Mouse (Mus musculus) limb, embryonic 14.5 days (tissue): Measurements from ENCODE around the gene Smagp. TPM values are rescaled to one million over a fixed set of nuclear protein-coding genes. Genes with fewer than 3 reads are reported as not detected.

Experiments used
- ATAC-seq: fragments of 200-750 bp; cut with Nextera tagmentation; 2 replicates; pipeline ENCODE4 v1.8.0; 2017; ENCODE audit warnings: low read depth, moderate number of reproducible peaks, moderate TSS enrichment; ENCODE audit not compliant: low FRiP score
- DNase-seq: peaks from one replicate; pipeline ENCODE4 v3.0.0-alpha.2; 2015; ENCODE audit warnings: low spot score
- H3K27ac ChIP-seq: fragments of 300-500 bp; sonication (generic); replicated peaks from 2 replicates; pipeline ENCODE4 v1.5.1; 2014; ENCODE audit warnings: low read depth, mild to moderate bottlenecking, low read length, moderate library complexity, mixed read lengths
- H3K27me3 ChIP-seq: fragments of 300-500 bp; sonication (generic); 2 replicates; pipeline ENCODE4 v1.6.1; 2014; ENCODE audit warnings: low read length, mixed read lengths; ENCODE audit not compliant: control insufficient read depth, insufficient read depth
- H3K36me3 ChIP-seq: fragments of 300-500 bp; sonication (generic); 2 replicates; pipeline ENCODE4 v1.6.1; 2014; ENCODE audit warnings: mild to moderate bottlenecking, low read length, moderate library complexity, mixed read lengths; ENCODE audit not compliant: control insufficient read depth, insufficient read depth
- H3K4me1 ChIP-seq: fragments of 300-500 bp; sonication (generic); 2 replicates; pipeline ENCODE4 v1.6.1; 2014; ENCODE audit warnings: antibody characterized with exemption, low read length, mixed read lengths; ENCODE audit not compliant: control insufficient read depth, insufficient read depth
- H3K4me2 ChIP-seq: fragments of 300-500 bp; sonication (generic); replicated peaks from 2 replicates; pipeline ENCODE4 v1.6.1; 2014; ENCODE audit warnings: low read depth, mild to moderate bottlenecking, low read length, moderate library complexity; ENCODE audit not compliant: severe bottlenecking
- H3K4me3 ChIP-seq: fragments of 300-500 bp; sonication (generic); replicated peaks from 2 replicates; pipeline ENCODE4 v1.5.1; 2014; ENCODE audit warnings: low read length
- H3K9ac ChIP-seq: fragments of 300-500 bp; sonication (generic); 2 replicates; pipeline ENCODE4 v1.6.1; 2014; ENCODE audit warnings: mild to moderate bottlenecking, low read depth, low read length, moderate library complexity; ENCODE audit not compliant: severe bottlenecking
- H3K9me3 ChIP-seq: fragments of 300-500 bp; sonication (generic); 2 replicates; pipeline ENCODE4 v1.6.1; 2016; ENCODE audit warnings: low read length; ENCODE audit not compliant: control insufficient read depth
- POLR2A ChIP-seq: fragments of 200-500 bp; IDR thresholded peaks from 2 replicates; pipeline ENCODE4 v1.8.0; 2012; ENCODE audit warnings: inconsistent platforms, mild to moderate bottlenecking, moderate library complexity, borderline replicate concordance; ENCODE audit not compliant: insufficient read depth, insufficient read length; ENCODE audit errors: extremely low read depth
- WGBS: fragments of 180-500 bp; shearing (Covaris S2); extraction: QIAGEN DNeasy Blood & Tissue Kit; methylation state at CpG from one replicate; pipeline ENCODE4 v1.1.7; 2014; 5-methylcytosine and 5-hydroxymethylcytosine counted together
- polyA plus RNA-seq, 2 experiments: library from polyadenylated mRNA; depleted of rRNA in 1 of 2; stranded (reverse) in 1 of 2; unstranded in 1 of 2; fragments of >200 nt; fragmentation: Nextera tagmentation in 1 of 2; extraction: Ambion mirVana in 1 of 2; gene quantifications; 2 replicates each; pipeline versions ENCODE4 v1.2.1 to v1.2.3; 2012 to 2014

Smagp gene
- polyA plus RNA-seq, 2 experiments: 19.7 to 25.4 TPM

DNA sequence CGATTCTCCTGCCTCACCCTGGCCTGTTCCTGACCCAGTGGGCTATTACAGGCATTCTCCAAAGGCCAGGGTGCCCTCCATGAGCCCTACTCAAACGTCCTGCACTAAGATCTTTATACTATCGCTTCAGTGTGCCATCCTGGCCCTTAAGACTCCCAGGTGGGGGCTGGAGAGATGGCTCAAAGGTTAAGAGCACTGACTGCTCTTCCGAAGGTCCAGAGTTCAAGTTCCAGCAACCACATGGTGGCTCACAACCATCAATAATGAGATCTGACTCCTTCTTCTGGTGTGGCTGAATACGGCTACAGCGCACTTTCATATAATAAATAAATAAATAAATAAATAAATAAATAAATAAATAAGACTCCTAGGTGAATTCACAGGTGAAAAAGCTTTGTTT is 43.9 kb downstream of the Smagp start:
- 85% methylated on average over 6 of the region's 6 CpGs for WGBS

DNA sequence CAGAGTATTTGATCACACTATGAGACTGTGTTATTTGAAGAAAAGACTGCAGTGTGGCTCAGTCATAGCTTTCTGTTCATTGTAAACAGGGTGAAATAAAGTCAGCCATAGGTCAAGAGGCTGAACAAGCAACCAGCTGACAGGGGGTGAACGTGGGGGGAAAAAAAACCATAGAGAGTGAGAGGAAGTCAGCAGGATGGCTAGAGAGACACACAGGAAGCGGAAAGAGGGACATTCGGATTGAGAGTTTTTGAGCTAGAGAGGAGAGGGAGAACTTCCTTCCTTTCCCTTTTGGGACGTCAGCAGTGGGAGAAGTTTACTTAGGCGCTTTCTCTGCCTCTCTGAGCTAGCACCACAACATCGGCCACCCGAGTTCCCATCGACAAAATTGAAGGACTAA is 46.3 kb downstream of the Smagp start:
- H3K9me3 ChIP-seq: no peaks in the 10 kb centered on the region
- WGBS: 73% methylated on average over 8 of the region's 8 CpGs
- no peak for ATAC-seq

More for the DNA sequence above, 43.9 kb downstream of the Smagp start:
- no peaks in the 10 kb centered on the region for H3K27me3 ChIP-seq
- no peak for ATAC-seq
- 0 out of 2 replicates have a peak, but pooled peaks cover 3% of the 10 kb centered on the region for H3K36me3 ChIP-seq
- DNase-seq: no peak
- H3K27ac ChIP-seq: no peak overlapping the region
- TF ChIP-seq POLR2A: no peak
- H3K9me3 ChIP-seq: no peaks in the 10 kb centered on the region
- no peak overlapping the region for H3K4me2 ChIP-seq
- no peak overlapping the region for H3K9ac ChIP-seq
- H3K4me3 ChIP-seq: no peak overlapping the region
- no peaks in the 10 kb centered on the region for H3K4me1 ChIP-seq

GRCm38 (mm10) chr15:100588297-100588696 is 48.4 kb downstream of the Smagp start:
- DNase-seq: no peak
- no peak for TF ChIP-seq POLR2A
- no peak overlapping the region for H3K27ac ChIP-seq
- no peak for ATAC-seq
- H3K9ac ChIP-seq: no peak overlapping the region
- peaks cover 12% of the 10 kb centered on the region for H3K36me3 ChIP-seq
- no peak overlapping the region for H3K4me2 ChIP-seq
- no peaks in the 10 kb centered on the region for H3K27me3 ChIP-seq
- WGBS: 90% methylated on average over 6 of the region's 6 CpGs
- no peaks in the 10 kb centered on the region for H3K9me3 ChIP-seq
- H3K4me3 ChIP-seq: no peak overlapping the region
- H3K4me1 ChIP-seq: no peaks in the 10 kb centered on the region

More for the DNA sequence above, 46.3 kb downstream of the Smagp start:
- H3K27ac ChIP-seq: no peak overlapping the region
- H3K9ac ChIP-seq: no peak overlapping the region
- peaks cover 10% of the 10 kb centered on the region for H3K36me3 ChIP-seq
- TF ChIP-seq POLR2A: no peak
- no peak overlapping the region for H3K4me2 ChIP-seq
- no peak for DNase-seq
- H3K4me3 ChIP-seq: no peak overlapping the region
- no peaks in the 10 kb centered on the region for H3K27me3 ChIP-seq
- H3K4me1 ChIP-seq: no peaks in the 10 kb centered on the region

DNA sequence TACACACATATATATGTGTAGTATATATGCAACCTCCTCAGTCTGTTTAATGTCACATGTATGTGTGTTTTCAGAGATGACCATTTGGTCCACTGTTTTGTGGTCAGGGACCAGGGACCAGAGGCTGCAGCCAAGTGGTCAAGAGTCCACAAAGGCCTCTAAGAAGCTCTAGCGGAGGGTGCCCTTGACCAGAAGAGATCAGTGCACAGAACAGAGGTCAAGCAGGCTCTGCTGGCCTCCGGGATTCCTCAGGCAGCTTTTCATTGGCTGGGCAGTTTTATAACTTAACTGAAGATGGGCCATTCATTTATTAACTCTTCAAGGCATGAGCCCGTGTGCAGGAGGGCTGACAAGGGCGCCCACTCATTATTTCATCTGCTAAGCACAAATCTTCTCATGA is 49.6 kb downstream of the Smagp start:
- H3K9me3 ChIP-seq: no peaks in the 10 kb centered on the region
- H3K4me2 ChIP-seq: no peak overlapping the region
- H3K36me3 ChIP-seq: peaks cover 12% of the 10 kb centered on the region
- DNase-seq: no peak
- H3K4me3 ChIP-seq: no peak overlapping the region
- H3K27me3 ChIP-seq: no peaks in the 10 kb centered on the region
- no peak for TF ChIP-seq POLR2A
- no peak overlapping the region for H3K27ac ChIP-seq
- 67% methylated on average over 4 of the region's 4 CpGs for WGBS
- ATAC-seq: no peak
- H3K4me1 ChIP-seq: no peaks in the 10 kb centered on the region
- no peak overlapping the region for H3K9ac ChIP-seq

- no peak for TF ChIP-seq POLR2A
- H3K4me1 ChIP-seq: no peaks in the 10 kb centered on the region
- ATAC-seq: no peak
- H3K27ac ChIP-seq: no peak overlapping the region
- no peaks in the 10 kb centered on the region for H3K9me3 ChIP-seq
- H3K27me3 ChIP-seq: no peaks in the 10 kb centered on the region
- H3K4me3 ChIP-seq: no peak overlapping the region
- no peak overlapping the region for H3K9ac ChIP-seq
- H3K36me3 ChIP-seq: peaks cover 12% of the 10 kb centered on the region
- H3K4me2 ChIP-seq: no peak overlapping the region
- DNase-seq: no peak
- 91% methylated on average over 16 of the region's 16 CpGs for WGBS
These were observed 50.8 kb downstream of the Smagp start for GRCm38 (mm10) chr15:100585931-100586330.

DNA sequence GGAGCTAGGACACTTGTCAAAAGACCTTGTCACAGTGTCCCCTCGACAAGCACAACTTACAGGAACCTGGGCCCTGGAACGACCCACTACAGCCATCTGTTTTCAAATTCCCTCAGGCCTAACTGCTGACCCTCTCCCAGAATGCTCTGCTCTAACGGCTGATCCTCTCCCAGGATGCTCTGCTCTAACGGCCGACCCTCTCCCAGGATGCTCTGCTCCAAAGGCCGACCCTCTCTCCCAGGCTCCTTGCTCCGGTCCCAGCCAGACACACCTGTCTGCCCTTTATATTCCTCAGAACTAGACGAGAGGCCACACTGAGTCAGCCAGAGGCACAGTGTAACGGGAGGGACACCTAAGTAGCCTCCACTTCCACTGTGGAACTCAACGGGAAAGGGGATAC is 56.6 kb downstream of the Smagp start:
- DNase-seq (no peak), ATAC-seq (no peak)
- TF ChIP-seq POLR2A: no peak
- Histone ChIP-seq H3K27ac (no peak overlapping the region), H3K36me3 (no peaks in the 10 kb centered on the region; the same call in 1 of the 2 replicates), H3K9me3 (no peaks in the 10 kb centered on the region), H3K4me1 (no peaks in the 10 kb centered on the region), H3K4me3 (no peak overlapping the region), H3K4me2 (no peak overlapping the region), H3K9ac (no peak overlapping the region), H3K27me3 (no peaks in the 10 kb centered on the region)
- 83% methylated on average over 10 of the region's 10 CpGs for WGBS
